Mouse (Mus musculus): ENCODE results near the gene Cul4a. TPM values are rescaled to one million over a fixed set of nuclear protein-coding genes. Genes with fewer than 3 reads are reported as not detected.

Cul4a gene
- polyA plus RNA-seq, 1 experiment: 61.3 TPM

DNA sequence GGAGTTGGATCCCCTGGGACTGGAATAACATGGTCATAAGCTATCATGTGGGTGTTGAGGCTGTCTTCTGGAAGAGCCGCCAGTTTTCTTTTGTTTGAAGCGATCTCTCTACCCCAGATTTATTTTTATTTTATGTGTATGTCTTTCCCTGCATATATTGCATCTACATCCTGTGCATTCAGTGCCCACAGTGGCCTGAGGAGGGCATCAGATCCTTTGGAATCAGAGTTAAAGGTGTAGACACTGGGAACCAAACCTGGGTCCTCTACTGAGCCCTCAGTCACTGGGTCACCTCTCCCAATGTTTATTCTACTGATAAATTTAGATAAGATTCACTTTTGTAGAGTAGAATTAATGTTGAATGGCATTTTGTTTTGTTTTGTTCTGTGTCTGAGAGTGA, 43.9 kb downstream of the Cul4a start:
- Histone ChIP-seq H3K4me2 (ENCODE audit: low read depth) (no peak overlapping the region), H3K36me3 (ENCODE audit: control insufficient read depth, insufficient read depth) (peaks cover 8% of the 10 kb centered on the region), H3ac (ENCODE audit: control insufficient read depth, insufficient read length) (no peak overlapping the region), H3K4me3 (no peak overlapping the region), H3K79me2 (ENCODE audit: control insufficient read depth, insufficient read depth) (no peaks in the 10 kb centered on the region), H3K27me3 (ENCODE audit: control insufficient read depth, insufficient read depth, insufficient read length) (no peaks in the 10 kb centered on the region)
- no peak for TF ChIP-seq REST (IDR thresholded peaks at IDR 0.05; ENCODE audit: insufficient read depth, insufficient read length)
- TF ChIP-seq TCF3 (IDR thresholded peaks at IDR 0.05; ENCODE audit: insufficient read length, low read depth): no peak
- no peak for TF ChIP-seq MYOG (IDR thresholded peaks at IDR 0.05; ENCODE audit: control insufficient read depth in 1 of 3, insufficient read depth in 1 of 3, insufficient read length in 2 of 3, low read depth in 2 of 3)
- no peak for TF ChIP-seq POLR2A (IDR thresholded peaks at IDR 0.05; ENCODE audit: insufficient read length, low read depth)
- TF ChIP-seq TCF12 (IDR thresholded peaks at IDR 0.05; ENCODE audit: insufficient read depth, poor library complexity, severe bottlenecking): no peak
- TF ChIP-seq MYOD1 (IDR thresholded peaks at IDR 0.05; ENCODE audit: control insufficient read depth in 1 of 3, insufficient read length in 2 of 3, low read depth in 2 of 3): no peak
- no peak for TF ChIP-seq MAX (IDR thresholded peaks at IDR 0.05; ENCODE audit: low read depth)
- TF ChIP-seq CEBPB (IDR thresholded peaks at IDR 0.05; ENCODE audit: insufficient read depth, poor library complexity, severe bottlenecking): no peak
- no peak for TF ChIP-seq USF1 (IDR thresholded peaks at IDR 0.05; ENCODE audit: low read depth)

- H3K4me2 ChIP-seq (ENCODE audit: low read depth): no peak overlapping the region
- no peaks in the 10 kb centered on the region for H3K27me3 ChIP-seq (ENCODE audit: control insufficient read depth, insufficient read depth, insufficient read length)
- no peak overlapping the region for H3ac ChIP-seq (ENCODE audit: control insufficient read depth, insufficient read length)
- no peaks in the 10 kb centered on the region for H3K79me2 ChIP-seq (ENCODE audit: control insufficient read depth, insufficient read depth)
- TF ChIP-seq MYOD1 (IDR thresholded peaks at IDR 0.05; ENCODE audit: control insufficient read depth in 1 of 3, insufficient read length in 2 of 3, low read depth in 2 of 3) (no peak), E2F4 (IDR thresholded peaks at IDR 0.05; ENCODE audit: insufficient read depth) (no peak)
- H3K4me3 ChIP-seq: no peak overlapping the region
- peaks cover 8% of the 10 kb centered on the region for H3K36me3 ChIP-seq (ENCODE audit: control insufficient read depth, insufficient read depth)
Observed at GRCm38 (mm10) chr8:13149866-13150265, 44.4 kb downstream of the Cul4a start.

GRCm38 (mm10) chr8:13150929-13151328, 45.5 kb downstream of the Cul4a start:
- H3K79me2 ChIP-seq (ENCODE audit: control insufficient read depth, insufficient read depth): no peaks in the 10 kb centered on the region
- no peaks in the 10 kb centered on the region for H3K27me3 ChIP-seq (ENCODE audit: control insufficient read depth, insufficient read depth, insufficient read length)
- TF ChIP-seq REST (IDR thresholded peaks at IDR 0.05; ENCODE audit: insufficient read depth, insufficient read length) (no peak), MYOG (IDR thresholded peaks at IDR 0.05; ENCODE audit: control insufficient read depth in 1 of 3, insufficient read depth in 1 of 3, insufficient read length in 2 of 3, low read depth in 2 of 3) (peak in 1 of 3 experiments; percentile 16), MYOD1 (IDR thresholded peaks at IDR 0.05; ENCODE audit: control insufficient read depth in 1 of 3, insufficient read length in 2 of 3, low read depth in 2 of 3) (peak in 2 of 3 experiments; percentile 31 to 60), POLR2AphosphoS2 (IDR thresholded peaks at IDR 0.05; ENCODE audit: insufficient read length, low read depth) (peak; percentile 27)
- H3K36me3 ChIP-seq (ENCODE audit: control insufficient read depth, insufficient read depth): peaks cover 8% of the 10 kb centered on the region
- H3ac ChIP-seq (ENCODE audit: control insufficient read depth, insufficient read length): no peak overlapping the region
- no peak overlapping the region for H3K4me2 ChIP-seq (ENCODE audit: low read depth)
- H3K4me3 ChIP-seq: no peak overlapping the region

- TF ChIP-seq CEBPB (IDR thresholded peaks at IDR 0.05; ENCODE audit: insufficient read depth, poor library complexity, severe bottlenecking) (no peak), USF1 (IDR thresholded peaks at IDR 0.05; ENCODE audit: low read depth) (no peak), MAX (IDR thresholded peaks at IDR 0.05; ENCODE audit: low read depth) (no peak), POLR2AphosphoS2 (IDR thresholded peaks at IDR 0.05; ENCODE audit: insufficient read length, low read depth) (no peak), POLR2A (IDR thresholded peaks at IDR 0.05; ENCODE audit: insufficient read length, low read depth) (no peak), MYOD1 (IDR thresholded peaks at IDR 0.05; ENCODE audit: control insufficient read depth in 1 of 3, insufficient read length in 2 of 3, low read depth in 2 of 3) (no peak), E2F4 (IDR thresholded peaks at IDR 0.05; ENCODE audit: insufficient read depth) (no peak), TCF3 (IDR thresholded peaks at IDR 0.05; ENCODE audit: insufficient read length, low read depth) (no peak), REST (IDR thresholded peaks at IDR 0.05; ENCODE audit: insufficient read depth, insufficient read length) (no peak), TCF12 (IDR thresholded peaks at IDR 0.05; ENCODE audit: insufficient read depth, poor library complexity, severe bottlenecking) (no peak), SRF (IDR thresholded peaks at IDR 0.05; ENCODE audit: control insufficient read depth, insufficient read length, low read depth) (no peak), MYOG (IDR thresholded peaks at IDR 0.05; ENCODE audit: control insufficient read depth in 1 of 3, insufficient read depth in 1 of 3, insufficient read length in 2 of 3, low read depth in 2 of 3) (no peak)
- H3K4me2 ChIP-seq (ENCODE audit: low read depth): no peak overlapping the region
Observed at GRCm38 (mm10) chr8:13154099-13154498, 48.7 kb downstream of the Cul4a start.

DNA sequence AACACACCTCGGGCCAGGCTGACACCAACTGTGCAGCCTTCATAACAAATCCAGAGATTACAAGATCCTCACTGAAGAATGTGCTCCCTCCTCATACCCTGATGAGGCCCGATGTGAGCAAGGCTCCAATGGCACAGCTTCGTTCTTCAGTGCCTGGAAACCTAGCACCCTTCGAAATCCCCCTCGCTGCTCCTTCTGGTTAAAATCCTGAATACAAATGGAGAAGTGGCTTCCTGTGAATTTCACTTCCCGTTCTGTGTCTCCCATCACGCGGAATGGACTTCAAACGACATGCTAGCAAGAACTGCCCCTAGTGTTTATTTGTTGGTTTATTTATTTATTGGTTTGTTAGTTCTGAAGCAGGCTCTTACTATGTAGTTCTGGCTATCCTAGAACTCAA, 49.9 kb downstream of the Cul4a start:
- Histone ChIP-seq H3K36me3 (ENCODE audit: control insufficient read depth, insufficient read depth) (no peaks in the 10 kb centered on the region), H3K4me2 (ENCODE audit: low read depth) (no peak overlapping the region)
- TF ChIP-seq POLR2A (IDR thresholded peaks at IDR 0.05; ENCODE audit: insufficient read length, low read depth) (no peak), MYOD1 (IDR thresholded peaks at IDR 0.05; ENCODE audit: control insufficient read depth in 1 of 3, insufficient read length in 2 of 3, low read depth in 2 of 3) (no peak), SRF (IDR thresholded peaks at IDR 0.05; ENCODE audit: control insufficient read depth, insufficient read length, low read depth) (no peak), USF1 (IDR thresholded peaks at IDR 0.05; ENCODE audit: low read depth) (no peak)

More at GRCm38 (mm10) chr8:13154099-13154498, 48.7 kb downstream of the Cul4a start:
- Histone ChIP-seq H3K79me2 (ENCODE audit: control insufficient read depth, insufficient read depth) (peaks cover 4% of the 10 kb centered on the region), H3K36me3 (ENCODE audit: control insufficient read depth, insufficient read depth) (peaks cover 8% of the 10 kb centered on the region), H3K27me3 (ENCODE audit: control insufficient read depth, insufficient read depth, insufficient read length) (no peaks in the 10 kb centered on the region), H3ac (ENCODE audit: control insufficient read depth, insufficient read length) (no peak overlapping the region), H3K4me3 (no peak overlapping the region)

More for the DNA sequence above, 49.9 kb downstream of the Cul4a start:
- Histone ChIP-seq H3K79me2 (ENCODE audit: control insufficient read depth, insufficient read depth) (peaks cover 13% of the 10 kb centered on the region), H3K27me3 (ENCODE audit: control insufficient read depth, insufficient read depth, insufficient read length) (no peaks in the 10 kb centered on the region), H3ac (ENCODE audit: control insufficient read depth, insufficient read length) (no peak overlapping the region), H3K4me3 (no peak overlapping the region)
